Mouse (Mus musculus) ovary, postnatal 14 days (tissue): ENCODE measurements at regions not wholly inside any gene's neighbourhood (a gene's known extent, or its start where the extent isn't known, plus 50 kb on each side); places are given as distances from the start of the nearest gene placed in this dataset.
A peak's percentile ranks its signal among the peaks of the same experiment; 100 is the strongest.
"Not testable (repeated sequence)": the region's sequence is repeated elsewhere in the genome, so short reads cannot be mapped to it uniquely, and the experiment has no call there.

Experiments
- DNase-seq: peaks from one replicate; pipeline ENCODE4 v3.0.0; 2022; ENCODE audit warnings: low spot score

DNA sequence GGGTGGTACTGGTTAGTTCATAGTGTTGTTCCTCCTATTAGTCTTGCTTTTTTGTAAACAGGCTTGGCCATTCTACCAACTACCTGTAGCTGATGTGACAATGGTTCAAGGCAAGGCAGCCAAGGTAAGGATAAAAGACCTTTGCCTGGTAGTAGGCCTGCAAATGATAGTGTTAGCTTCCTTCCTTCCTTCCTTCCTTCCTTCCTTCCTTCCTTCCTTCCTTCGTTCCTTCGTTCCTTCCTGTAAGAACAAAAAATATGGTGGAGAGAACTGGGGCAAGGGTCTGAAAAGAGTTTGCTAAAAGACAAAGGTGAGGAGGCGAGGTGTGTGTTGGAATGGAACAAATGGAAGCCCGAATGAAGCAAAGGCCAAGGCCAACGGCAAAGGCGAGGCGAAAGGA, 84.8 kb upstream of the Ezh2 start:
- DNase-seq: not testable (repeated sequence)

DNA sequence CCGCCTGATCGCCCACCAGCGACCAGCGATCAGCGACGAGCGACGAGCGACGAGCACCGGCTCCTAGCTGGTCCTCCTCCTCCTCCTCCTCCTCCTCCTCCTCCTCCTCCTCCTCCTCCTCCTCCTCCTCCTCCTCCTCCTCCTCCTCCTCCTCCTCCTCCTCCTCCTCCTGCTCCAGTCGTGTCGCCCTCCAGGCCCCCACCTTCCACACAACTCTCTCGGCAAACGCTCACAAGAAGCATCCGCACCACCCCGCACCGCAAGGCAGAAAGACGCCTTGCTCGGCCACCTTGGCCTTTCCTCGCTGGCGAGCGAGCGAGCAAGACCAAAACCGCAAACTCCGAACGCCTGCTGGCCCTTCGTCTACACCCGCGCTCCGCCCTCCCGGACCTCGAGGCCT, 77.6 kb upstream of the Ezh2 start:
- peak; percentile 33 for DNase-seq

DNA sequence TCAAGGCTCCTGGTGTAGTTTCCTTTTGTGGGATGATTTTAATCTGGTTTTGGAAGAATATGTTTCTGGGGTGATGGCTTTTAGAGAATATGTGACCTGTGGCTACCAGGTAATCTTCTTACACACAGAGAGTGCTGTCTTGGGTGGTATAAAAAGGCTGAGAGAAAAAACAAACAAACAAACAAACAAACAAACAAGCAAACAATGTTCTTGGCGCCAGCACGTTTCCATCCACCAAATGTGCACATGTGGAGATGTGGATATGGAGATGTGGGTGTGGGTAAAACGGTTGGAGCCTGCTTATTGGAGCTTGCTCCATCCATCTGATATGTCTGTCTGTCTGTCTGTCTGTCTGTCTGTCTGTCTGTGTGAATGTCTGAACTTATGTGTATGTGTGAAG, 57.7 kb upstream of the Ezh2 start:
- DNase-seq: peak; percentile 33

GRCm38 (mm10) chr6:47651385-47651718, 56.2 kb upstream of the Ezh2 start:
- not testable (repeated sequence) for DNase-seq

DNA sequence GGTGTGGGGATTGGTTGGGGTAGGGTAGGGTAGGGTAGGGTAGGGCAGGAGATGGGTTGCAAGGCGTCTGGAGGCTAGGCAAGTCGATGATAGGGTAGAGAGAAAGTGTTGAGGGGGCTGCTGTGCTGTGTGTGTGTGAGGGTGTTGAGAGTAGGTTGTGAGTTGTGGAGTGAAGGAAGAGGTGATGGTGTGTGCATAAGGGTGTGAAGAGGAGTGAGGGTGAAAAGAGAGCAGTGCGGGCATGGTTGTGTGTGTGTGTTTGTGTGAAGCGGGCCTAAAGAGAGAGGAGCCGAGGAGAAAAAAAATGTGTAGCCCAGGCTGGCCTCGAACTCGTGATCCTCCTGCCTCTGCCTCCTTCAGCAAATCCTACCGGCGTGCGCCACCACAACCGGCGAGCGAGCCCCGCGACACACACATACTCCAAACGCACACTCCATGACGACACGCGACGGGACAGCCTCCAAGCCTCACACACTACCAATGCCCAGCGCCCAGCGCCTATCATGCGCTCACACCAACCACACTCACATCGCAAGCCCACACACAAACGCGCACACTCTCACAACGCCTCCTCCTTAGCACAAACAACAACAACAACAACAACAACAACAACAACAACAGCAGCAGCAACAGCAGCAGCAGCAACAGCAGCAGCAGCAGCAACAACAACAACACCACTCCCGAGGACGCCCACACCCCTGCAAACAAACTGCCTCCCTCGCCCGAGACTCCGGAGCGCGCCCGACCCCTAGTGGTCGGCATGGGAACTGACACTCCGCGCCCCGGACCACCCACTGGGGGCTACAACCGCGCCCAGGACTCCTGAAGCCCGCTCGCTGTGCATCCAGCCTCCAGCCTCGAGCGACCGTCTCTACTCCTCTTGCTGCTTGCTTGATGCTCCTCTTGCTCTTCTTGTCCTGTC, 55.6 kb upstream of the Ezh2 start:
- DNase-seq: peak; percentile 99

DNA sequence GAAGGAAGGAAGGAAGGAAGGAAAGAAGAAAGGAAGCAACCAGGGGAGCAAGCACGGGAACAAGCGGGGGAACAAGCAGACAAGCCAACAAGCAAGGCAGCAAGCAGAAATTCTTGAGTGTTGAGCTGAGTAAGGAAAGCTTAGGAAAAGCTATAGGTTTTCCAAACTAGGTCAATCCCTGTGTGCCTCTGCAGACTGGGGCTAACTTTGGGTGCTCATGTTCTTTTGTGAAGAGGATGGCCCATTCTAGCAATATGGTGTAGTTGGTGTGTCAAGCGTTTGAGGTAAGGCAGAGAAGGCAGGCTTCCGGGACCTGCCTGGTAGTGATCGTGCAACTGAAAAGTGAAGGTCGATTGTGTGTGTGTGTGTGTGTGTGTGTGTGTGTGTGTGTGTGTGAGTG, 54.8 kb upstream of the Ezh2 start:
- DNase-seq: no peak

DNA sequence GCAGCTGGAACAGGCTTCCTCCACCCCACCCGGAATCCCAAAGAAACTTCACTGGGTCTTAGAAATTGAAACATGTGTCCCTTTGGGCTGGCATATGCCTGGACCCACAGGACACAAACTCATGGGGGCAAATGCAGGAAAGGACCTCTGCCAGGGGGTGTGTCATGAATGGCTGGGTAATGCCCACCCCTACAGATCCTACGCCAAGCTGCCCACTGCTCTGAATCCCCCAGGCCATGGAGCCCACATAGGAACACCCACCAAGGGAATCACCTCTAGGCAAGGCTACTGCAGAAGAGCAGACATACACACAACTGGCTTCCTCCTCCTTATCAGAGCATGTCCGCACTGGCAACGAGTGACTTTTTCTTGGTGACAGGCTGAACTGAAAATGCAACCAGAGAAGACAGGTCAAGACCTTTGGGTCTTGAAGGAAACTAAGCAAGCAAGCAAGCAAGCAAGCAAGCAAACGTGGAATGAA, 54.4 kb upstream of the Ezh2 start:
- DNase-seq: no peak

DNA sequence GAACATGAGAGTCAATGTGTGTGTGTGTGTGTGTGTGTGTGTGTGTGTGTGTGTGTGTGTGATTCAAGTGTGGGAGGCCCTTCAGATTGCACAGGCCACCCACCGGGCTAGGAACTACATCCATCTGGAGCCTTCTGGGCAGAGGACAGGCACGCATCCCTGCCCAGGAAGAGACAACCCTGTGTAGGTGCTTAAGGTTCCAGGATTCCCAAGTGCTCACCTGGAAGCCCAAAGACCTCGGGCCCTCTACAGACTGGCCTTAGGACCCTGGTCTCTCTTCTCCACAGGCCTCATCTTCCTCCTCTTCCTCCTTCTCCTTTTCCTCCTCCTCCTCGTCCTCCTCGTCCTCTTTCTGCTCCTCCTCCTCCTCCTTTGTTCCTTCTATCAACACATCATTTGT, 53.8 kb upstream of the Ezh2 start:
- DNase-seq: no peak

GRCm38 (mm10) chr6:47648316-47648715, 53.2 kb upstream of the Ezh2 start:
- DNase-seq: no peak

DNA sequence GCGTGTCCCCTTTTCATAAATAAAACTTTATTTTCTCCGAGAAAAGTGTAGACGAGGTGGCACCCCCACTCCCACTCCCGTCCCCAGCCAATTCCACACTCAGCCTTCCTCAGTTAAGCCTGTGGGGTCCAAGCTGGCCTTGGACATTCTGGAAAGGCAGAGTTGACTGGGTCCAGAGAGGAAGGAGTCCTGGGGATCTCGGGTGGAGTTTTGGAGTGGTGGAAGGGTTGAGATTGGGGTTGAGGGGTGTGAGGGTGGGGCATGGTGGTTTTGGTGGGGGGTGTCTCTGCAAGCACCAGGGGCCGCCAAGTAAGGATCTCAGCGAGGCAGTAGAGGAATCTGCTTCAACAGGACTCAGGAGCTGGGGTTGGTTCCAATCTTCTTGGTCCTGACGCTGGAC, 52.7 kb upstream of the Ezh2 start:
- DNase-seq: no peak

DNA sequence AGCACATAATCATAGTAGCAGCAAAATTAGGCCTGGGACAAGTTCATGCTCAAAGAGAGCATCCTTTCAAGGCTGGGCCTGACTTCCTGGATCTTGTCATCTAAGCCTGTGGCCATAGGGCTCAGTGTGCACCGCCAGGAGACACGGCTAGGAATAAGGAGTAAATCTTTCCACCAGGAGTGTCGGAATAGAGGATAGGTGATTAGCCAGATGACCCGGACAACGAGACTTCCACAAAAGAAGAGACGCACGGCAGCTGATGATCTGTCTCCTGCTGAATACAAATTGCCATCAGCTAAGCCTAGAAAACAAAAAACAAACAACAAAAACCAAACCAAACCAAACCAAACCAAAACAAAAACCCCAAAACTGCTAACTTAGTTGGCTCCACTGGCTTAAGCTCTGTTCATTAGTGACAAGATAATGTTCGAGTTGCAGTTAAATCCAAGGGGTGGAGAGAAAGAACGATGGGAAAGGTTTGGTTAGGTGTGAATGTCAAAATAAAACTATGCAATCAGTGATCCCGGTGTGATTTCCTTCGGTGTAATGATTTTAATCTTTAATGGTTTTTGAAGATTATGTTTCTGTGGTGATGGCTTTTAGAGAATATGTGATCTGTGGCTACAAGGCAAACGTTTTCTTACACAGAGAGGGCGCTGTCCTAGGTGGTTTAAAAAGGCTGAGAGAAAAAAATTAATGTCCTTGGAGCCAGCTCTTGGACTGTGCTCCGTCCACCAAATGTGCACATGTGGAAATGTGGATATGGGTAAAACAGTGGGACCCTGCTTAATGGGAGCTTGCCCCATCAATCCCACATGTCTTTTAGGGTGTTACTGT, 51.8 kb upstream of the Ezh2 start:
- peak; percentile 2 for DNase-seq

DNA sequence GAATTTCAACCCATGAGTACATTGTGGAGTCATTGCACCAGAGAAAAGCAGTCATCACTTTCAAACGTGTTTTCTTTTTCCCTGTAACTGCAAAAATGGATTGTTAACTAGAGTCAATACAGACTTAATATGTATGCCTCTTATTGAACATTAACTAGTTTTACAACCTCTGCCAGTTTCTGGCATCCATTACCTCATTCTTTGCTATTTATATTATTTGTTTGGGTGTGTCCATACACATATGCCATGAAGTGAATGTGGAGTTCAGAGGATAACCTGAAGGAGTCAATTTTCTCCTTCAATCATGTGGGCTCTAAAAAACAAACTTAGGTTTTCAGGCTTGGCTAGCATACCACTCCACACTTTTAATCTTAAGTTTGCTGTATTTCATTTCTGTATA, 50.9 kb upstream of the Ezh2 start:
- no peak for DNase-seq
